Mouse (Mus musculus) limb, embryonic 11.5 days (tissue): ENCODE measurements at regions not wholly inside any gene's neighbourhood (a gene's known extent, or its start where the extent isn't known, plus 50 kb on each side); places are given as distances from the start of the nearest gene placed in this dataset.
A peak's percentile ranks its signal among the peaks of the same experiment; 100 is the strongest.

ENCODE experiments used
- ATAC-seq: fragments of 200-750 bp; cut with Nextera tagmentation; 2 replicates; pipeline ENCODE4 v1.8.0; 2017; ENCODE audit warnings: low read depth; ENCODE audit not compliant: insufficient number of reproducible peaks, low FRiP score, low TSS enrichment
- DNase-seq: peaks from one replicate; pipeline ENCODE4 v3.0.0-alpha.2; 2015; ENCODE audit warnings: low spot score
- H3K27ac ChIP-seq: fragments of 300-500 bp; sonication (generic); replicated peaks from 2 replicates; pipeline ENCODE4 v1.5.1; 2014; ENCODE audit warnings: low read depth, mild to moderate bottlenecking, low read length
- H3K27me3 ChIP-seq: fragments of 300-500 bp; sonication (generic); 2 replicates; pipeline ENCODE4 v1.6.1; 2014; ENCODE audit warnings: mild to moderate bottlenecking, low read length, mixed read lengths; ENCODE audit not compliant: control insufficient read depth, insufficient read depth
- H3K36me3 ChIP-seq: fragments of 300-500 bp; sonication (generic); 2 replicates; pipeline ENCODE4 v1.6.1; 2014; ENCODE audit warnings: mild to moderate bottlenecking, low read length, moderate library complexity, mixed read lengths; ENCODE audit not compliant: control insufficient read depth, insufficient read depth
- H3K4me1 ChIP-seq: fragments of 300-500 bp; sonication (generic); 2 replicates; pipeline ENCODE4 v1.6.1; 2014; ENCODE audit warnings: low read length, mixed read lengths; ENCODE audit not compliant: control insufficient read depth, insufficient read depth
- H3K4me2 ChIP-seq: fragments of 300-500 bp; sonication (generic); 2 replicates; pipeline ENCODE4 v1.6.1; 2014; ENCODE audit warnings: low read depth, mild to moderate bottlenecking, moderate library complexity; ENCODE audit not compliant: severe bottlenecking
- H3K4me3 ChIP-seq: fragments of 300-500 bp; sonication (generic); 2 replicates; pipeline ENCODE4 v1.5.1; 2014; ENCODE audit warnings: low read depth, low read length
- H3K9ac ChIP-seq: fragments of 300-500 bp; sonication (generic); 2 replicates; pipeline ENCODE4 v1.6.1; 2014; ENCODE audit warnings: mild to moderate bottlenecking, low read length
- H3K9me3 ChIP-seq: fragments of 300-500 bp; sonication (generic); 2 replicates; pipeline ENCODE4 v1.6.1; 2016; ENCODE audit warnings: low read length; ENCODE audit not compliant: control insufficient read depth
- WGBS: fragments of 180-500 bp; shearing (Covaris S2); extraction: QIAGEN DNeasy Blood & Tissue Kit; methylation state at CpG from one replicate; pipeline ENCODE4 v1.1.7; 2014; 5-methylcytosine and 5-hydroxymethylcytosine counted together

- Histone ChIP-seq H3K9me3 (no peaks in the 10 kb centered on the region), H3K36me3 (no peaks in the 10 kb centered on the region), H3K4me2 (no peak overlapping the region), H3K27ac (no peak overlapping the region), H3K4me1 (no peaks in the 10 kb centered on the region), H3K9ac (no peak overlapping the region), H3K4me3 (no peak overlapping the region), H3K27me3 (no peaks in the 10 kb centered on the region)
- ATAC-seq (no peak), DNase-seq (no peak)
Observed at GRCm38 (mm10) chr1:128912532-128912931, 320.4 kb upstream of the Cxcr4 start.

DNA sequence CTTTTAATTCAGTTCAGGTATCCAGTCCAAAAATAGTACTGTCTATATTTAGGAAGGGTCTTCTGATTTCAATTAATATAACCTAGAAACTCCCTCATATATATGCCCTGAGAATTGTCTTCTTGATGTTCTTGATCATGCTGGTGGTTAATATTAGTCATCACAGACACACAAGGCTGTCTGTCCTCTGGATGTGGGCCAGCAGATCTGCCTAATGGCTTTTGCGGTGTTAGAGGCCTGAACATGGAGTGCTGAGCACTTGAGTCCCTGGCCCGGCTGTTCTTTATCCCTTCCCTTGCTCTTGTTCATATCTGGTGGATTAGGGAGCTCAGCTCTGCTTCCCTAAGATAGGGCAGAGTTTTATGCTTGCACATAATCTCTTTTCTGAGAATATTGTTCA is 315.5 kb upstream of the Cxcr4 start:
- no peaks in the 10 kb centered on the region for H3K9me3 ChIP-seq
- no peak for DNase-seq
- H3K36me3 ChIP-seq, result no peaks in the 10 kb centered on the region
- H3K4me3 ChIP-seq, result no peak overlapping the region
- no peak for ATAC-seq
- no peak overlapping the region for H3K9ac ChIP-seq
- 84% methylated on average over 2 of the region's 2 CpGs for WGBS
- no peaks in the 10 kb centered on the region for H3K27me3 ChIP-seq
- no peak overlapping the region for H3K27ac ChIP-seq
- no peaks in the 10 kb centered on the region for H3K4me1 ChIP-seq
- H3K4me2 ChIP-seq, result no peak overlapping the region

DNA sequence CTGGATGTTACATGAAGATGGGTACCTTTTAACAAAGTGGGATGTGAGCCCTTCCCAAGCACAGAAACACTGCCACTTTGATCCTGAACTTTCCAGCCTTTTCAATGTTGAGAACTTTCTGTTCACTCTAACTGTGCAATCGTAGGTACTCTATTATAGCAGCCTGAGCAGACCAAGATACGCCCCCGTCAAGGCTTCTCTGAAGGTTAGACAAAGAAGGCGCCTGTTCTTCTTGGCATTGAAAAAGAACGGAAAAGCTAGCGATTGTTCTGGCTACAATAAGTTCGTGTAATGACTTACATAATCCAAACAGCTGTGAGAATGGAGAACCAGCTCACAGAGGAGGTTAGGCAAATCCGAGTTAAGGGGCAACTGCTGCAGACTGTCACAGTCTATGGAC is 305.9 kb upstream of the Cxcr4 start:
- H3K4me1 ChIP-seq, result no peaks in the 10 kb centered on the region
- no peaks in the 10 kb centered on the region for H3K36me3 ChIP-seq
- no peak overlapping the region for H3K4me2 ChIP-seq
- WGBS, result 91% methylated on average over 8 of the region's 8 CpGs
- ATAC-seq, result no peak
- H3K4me3 ChIP-seq, result no peak overlapping the region
- no peaks in the 10 kb centered on the region for H3K9me3 ChIP-seq
- DNase-seq, result no peak
- H3K9ac ChIP-seq, result no peak overlapping the region
- no peaks in the 10 kb centered on the region for H3K27me3 ChIP-seq
- no peak overlapping the region for H3K27ac ChIP-seq

- ATAC-seq, result no peak
- 82% methylated on average over 5 of the region's 5 CpGs for WGBS
Observed at GRCm38 (mm10) chr1:128894546-128894945, 302.5 kb upstream of the Cxcr4 start.

DNA sequence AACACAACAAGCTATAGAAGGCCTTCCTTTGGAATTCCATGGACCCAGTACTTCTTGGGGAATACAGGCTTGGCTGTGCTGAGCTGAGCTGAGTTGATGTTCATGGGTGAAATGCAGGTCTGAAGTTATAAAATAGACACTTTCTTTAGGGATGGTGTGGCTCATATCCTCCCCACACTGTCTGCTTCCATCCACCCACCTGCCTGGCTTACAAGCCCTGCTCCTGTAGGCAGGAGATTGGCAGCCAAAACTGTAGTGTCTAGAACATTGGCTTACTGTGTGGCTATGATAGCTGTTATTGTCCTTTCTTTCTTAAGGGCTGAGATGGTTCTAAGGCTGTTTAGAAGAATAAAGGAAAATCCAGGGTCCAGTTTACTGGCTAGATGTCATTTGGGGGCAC is 286.2 kb upstream of the Cxcr4 start:
- H3K4me1 ChIP-seq, result no peaks in the 10 kb centered on the region
- ATAC-seq (no peak), DNase-seq (no peak)
- H3K36me3 ChIP-seq, result no peaks in the 10 kb centered on the region
- H3K27me3 ChIP-seq, result no peaks in the 10 kb centered on the region
- no peak overlapping the region for H3K4me2 ChIP-seq
- no peak overlapping the region for H3K9ac ChIP-seq
- no peak overlapping the region for H3K4me3 ChIP-seq
- no peak overlapping the region for H3K27ac ChIP-seq
- H3K9me3 ChIP-seq, result no peaks in the 10 kb centered on the region

More at GRCm38 (mm10) chr1:128894546-128894945, 302.5 kb upstream of the Cxcr4 start:
- Histone ChIP-seq H3K9me3 (no peaks in the 10 kb centered on the region), H3K9ac (no peak overlapping the region), H3K27me3 (no peaks in the 10 kb centered on the region), H3K4me2 (no peak overlapping the region), H3K4me1 (no peaks in the 10 kb centered on the region), H3K27ac (no peak overlapping the region), H3K4me3 (no peak overlapping the region), H3K36me3 (no peaks in the 10 kb centered on the region)
- no peak for DNase-seq

- no peaks in the 10 kb centered on the region for H3K27me3 ChIP-seq
- DNase-seq (peak; percentile 72), ATAC-seq (no peak; the same call in 1 of the 2 replicates)
Observed at GRCm38 (mm10) chr1:128875289-128875688, 283.2 kb upstream of the Cxcr4 start.

DNA sequence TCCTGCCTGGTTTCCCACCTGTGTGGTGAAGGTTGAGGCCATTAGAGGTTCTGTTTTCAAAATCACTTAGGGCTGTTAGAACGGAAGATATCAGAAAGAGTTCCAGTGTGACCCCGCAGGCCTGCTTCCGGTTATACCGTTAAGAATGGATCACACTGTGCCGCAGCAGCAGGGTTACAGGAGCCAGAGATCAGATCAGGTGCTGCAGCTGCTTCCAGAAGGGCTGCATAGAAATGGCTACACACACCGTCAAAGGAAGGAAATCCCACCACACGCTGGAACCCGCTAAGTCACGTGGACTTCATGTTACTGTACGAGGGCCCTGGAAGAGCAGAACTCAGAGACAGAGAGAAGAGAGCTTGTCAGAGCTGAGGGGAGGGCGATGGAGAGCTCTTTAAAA is 282.1 kb upstream of the Cxcr4 start:
- Histone ChIP-seq H3K4me2 (no peak overlapping the region), H3K4me3 (no peak overlapping the region), H3K4me1 (no peaks in the 10 kb centered on the region), H3K9me3 (no peaks in the 10 kb centered on the region), H3K9ac (no peak overlapping the region), H3K27me3 (no peaks in the 10 kb centered on the region), H3K36me3 (no peaks in the 10 kb centered on the region), H3K27ac (no peak overlapping the region)
- ATAC-seq (no peak), DNase-seq (no peak)
- 81% methylated on average over 11 of the region's 11 CpGs for WGBS

More at GRCm38 (mm10) chr1:128875289-128875688, 283.2 kb upstream of the Cxcr4 start:
- Histone ChIP-seq H3K4me3 (no peak overlapping the region), H3K4me2 (no peak overlapping the region), H3K27ac (no peak overlapping the region), H3K4me1 (no peaks in the 10 kb centered on the region), H3K9me3 (no peaks in the 10 kb centered on the region), H3K36me3 (no peaks in the 10 kb centered on the region), H3K9ac (no peak overlapping the region)
- WGBS, result 12% methylated on average over 8 of the region's 8 CpGs

- DNase-seq, result no peak
- H3K9ac ChIP-seq, result no peak overlapping the region
- H3K27me3 ChIP-seq, result no peaks in the 10 kb centered on the region
- H3K27ac ChIP-seq, result no peak overlapping the region
- H3K4me3 ChIP-seq, result no peak overlapping the region
- H3K36me3 ChIP-seq, result no peaks in the 10 kb centered on the region
- no peaks in the 10 kb centered on the region for H3K4me1 ChIP-seq
- no peaks in the 10 kb centered on the region for H3K9me3 ChIP-seq
- 80% methylated on average over 3 of the region's 3 CpGs for WGBS
- no peak for ATAC-seq
- no peak overlapping the region for H3K4me2 ChIP-seq
Observed at GRCm38 (mm10) chr1:128868761-128869160, 276.7 kb upstream of the Cxcr4 start.

GRCm38 (mm10) chr1:128860537-128860936 is 268.4 kb upstream of the Cxcr4 start:
- Histone ChIP-seq H3K9ac (no peak overlapping the region), H3K27ac (no peak overlapping the region), H3K9me3 (no peaks in the 10 kb centered on the region), H3K4me1 (no peaks in the 10 kb centered on the region), H3K36me3 (no peaks in the 10 kb centered on the region), H3K4me2 (no peak overlapping the region), H3K27me3 (no peaks in the 10 kb centered on the region), H3K4me3 (no peak overlapping the region)
- no peak for DNase-seq
- WGBS, result 48% methylated on average over 1 of the region's 1 CpGs
- ATAC-seq, result no peak
